Mouse (Mus musculus) heart, postnatal 0 days (tissue): ENCODE results near the gene Selenoo. TPM values are rescaled to one million over a fixed set of nuclear protein-coding genes. Genes with fewer than 3 reads are reported as not detected.
A peak's percentile ranks its signal among the peaks of the same experiment; 100 is the strongest.

Experiments
- ATAC-seq: fragments of 200-750 bp; cut with Nextera tagmentation; 2 replicates; pipeline ENCODE4 v1.8.0; 2017; ENCODE audit warnings: low read depth, moderate number of reproducible peaks, moderate library complexity; ENCODE audit not compliant: insufficient read depth
- DNase-seq: peaks from one replicate; pipeline ENCODE4 v3.0.0-alpha.2; 2016; ENCODE audit warnings: low spot score
- H3K27ac ChIP-seq: fragments of 300-500 bp; sonication (generic); 2 replicates; pipeline ENCODE4 v1.5.1; 2014; ENCODE audit warnings: low read depth, mild to moderate bottlenecking
- H3K27me3 ChIP-seq: fragments of 300-500 bp; sonication (generic); 2 replicates; pipeline ENCODE4 v1.6.1; 2014; ENCODE audit warnings: low read length, mixed read lengths; ENCODE audit not compliant: control insufficient read depth, insufficient read depth
- H3K36me3 ChIP-seq: fragments of 300-500 bp; sonication (generic); replicated peaks from 2 replicates; pipeline ENCODE4 v1.6.1; 2014; ENCODE audit warnings: low read length, mixed read lengths; ENCODE audit not compliant: control insufficient read depth, insufficient read depth
- H3K4me1 ChIP-seq: fragments of 300-500 bp; sonication (generic); 2 replicates; pipeline ENCODE4 v1.6.1; 2014; ENCODE audit warnings: antibody characterized with exemption; ENCODE audit not compliant: control insufficient read depth, insufficient read depth
- H3K4me2 ChIP-seq: fragments of 300-500 bp; sonication (generic); 2 replicates; pipeline ENCODE4 v1.6.1; 2014; ENCODE audit warnings: low read depth, mild to moderate bottlenecking, low read length, moderate library complexity
- H3K4me3 ChIP-seq: fragments of 300-500 bp; sonication (generic); 2 replicates; pipeline ENCODE4 v1.5.1; 2014; ENCODE audit warnings: low read depth, low read length
- H3K9ac ChIP-seq: fragments of 300-500 bp; sonication (generic); replicated peaks from 2 replicates; pipeline ENCODE4 v1.6.1; 2014; ENCODE audit warnings: low read depth, low read length, mixed read lengths
- H3K9me3 ChIP-seq: fragments of 300-500 bp; sonication (generic); replicated peaks from 2 replicates; pipeline ENCODE4 v1.6.1; 2016; ENCODE audit warnings: low read length; ENCODE audit not compliant: control insufficient read depth
- CTCF ChIP-seq: IDR thresholded peaks from 2 replicates; pipeline ENCODE4 v1.5.1; 2016; ENCODE audit warnings: antibody characterized with exemption, control low read depth, low read depth
- EP300 ChIP-seq: IDR thresholded peaks from 2 replicates; pipeline ENCODE4 v1.6.1; 2016; ENCODE audit warnings: antibody characterized with exemption, low read depth
- WGBS: fragments of 180-500 bp; shearing (Covaris S2); extraction: QIAGEN DNeasy Blood & Tissue Kit; methylation state at CpG from one replicate; pipeline ENCODE4 v1.1.7; 2014; 5-methylcytosine and 5-hydroxymethylcytosine counted together
- polyA plus RNA-seq: library from polyadenylated mRNA; unstranded; fragments of >200 nt; fragmentation: Nextera tagmentation; extraction: Ambion mirVana; gene quantifications from 2 replicates; pipeline ENCODE4 v1.2.1, GENCODE M21; 2015
- total RNA-seq: library from RNA; depleted of rRNA; stranded (reverse); fragments of >200 nt; gene quantifications from 2 replicates; pipeline ENCODE4 v1.2.3, GENCODE M21; 2014; ENCODE audit warnings: low replicate concordance

Selenoo gene
- total and polyA plus RNA-seq, 2 experiments from 2014 or later = 11.3 to 39.1 TPM

DNA sequence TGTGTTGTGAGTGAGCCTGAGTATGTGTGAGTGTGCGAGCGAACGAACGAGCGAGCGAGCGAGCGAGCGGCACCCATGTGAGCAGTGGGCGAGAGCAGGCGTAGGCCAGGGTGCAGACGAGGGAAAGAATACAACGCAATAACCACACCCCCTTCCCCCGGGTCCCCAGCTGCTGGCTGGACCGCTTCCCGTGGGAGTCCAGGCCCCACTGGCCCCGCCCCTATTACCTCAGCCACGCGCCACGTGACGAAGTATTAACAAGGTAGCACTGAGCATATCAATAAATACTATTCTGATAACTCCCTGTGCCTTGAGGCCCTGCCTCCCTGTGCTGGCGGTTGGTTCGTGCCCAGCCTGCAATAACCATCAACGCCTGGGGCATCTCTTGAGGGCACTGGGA lies 18.3 kb upstream of the Selenoo start:
- H3K4me1 ChIP-seq = peaks cover 23% of the 10 kb centered on the region
- peaks cover 26% of the 10 kb centered on the region for H3K27me3 ChIP-seq
- H3K4me3 ChIP-seq = no peak overlapping the region
- TF ChIP-seq EP300 (no peak), CTCF (no peak)
- no peaks in the 10 kb centered on the region for H3K9me3 ChIP-seq
- WGBS = 73% methylated on average over 24 of the region's 24 CpGs
- no peak overlapping the region for H3K27ac ChIP-seq
- H3K4me2 ChIP-seq = no peak overlapping the region
- H3K36me3 ChIP-seq = no peaks in the 10 kb centered on the region
- DNase-seq = no peak
- no peak for ATAC-seq
- H3K9ac ChIP-seq = no peak overlapping the region

DNA sequence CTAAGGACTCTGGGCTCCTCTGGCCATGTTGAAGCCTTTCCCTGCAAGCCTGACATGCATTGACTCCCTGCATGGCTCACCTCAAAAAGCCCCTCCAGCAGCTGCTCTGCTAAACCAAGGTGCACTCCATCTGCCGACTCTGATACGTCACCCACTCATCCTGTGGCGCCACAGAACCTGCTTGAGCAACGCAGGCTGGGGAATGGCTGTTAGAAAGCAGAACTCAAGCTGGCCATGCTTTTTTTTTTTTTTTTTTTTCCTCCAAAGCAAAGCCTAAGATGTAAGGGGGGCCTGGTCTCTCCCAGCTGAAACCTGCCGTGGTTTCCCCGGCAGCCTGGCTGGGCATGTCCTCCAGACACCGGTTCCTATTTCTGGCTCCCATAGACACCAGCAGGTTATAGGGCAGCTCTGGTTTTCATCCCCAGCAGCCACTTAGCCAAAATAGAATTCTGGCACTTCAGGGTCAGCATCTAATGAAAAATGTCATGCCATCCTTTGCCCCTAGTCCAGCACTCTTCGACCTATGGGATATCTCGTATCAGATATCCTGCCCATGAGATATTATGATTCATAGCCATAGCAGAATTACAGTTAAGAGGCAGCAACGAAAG lies 14.8 kb upstream of the Selenoo start:
- H3K4me1 ChIP-seq = peaks cover 48% of the 10 kb centered on the region
- H3K4me2 ChIP-seq = peak overlapping the region; percentile 96; the same call in 1 of the 2 replicates
- ATAC-seq = no peak
- no peaks in the 10 kb centered on the region for H3K36me3 ChIP-seq
- TF ChIP-seq CTCF (no peak), EP300 (peak; percentile 81; the same call in 1 of the 2 replicates)
- no peak overlapping the region for H3K9ac ChIP-seq
- 29% methylated on average over 10 of the region's 10 CpGs for WGBS
- peak; percentile 52 for DNase-seq
- no peaks in the 10 kb centered on the region for H3K9me3 ChIP-seq
- H3K4me3 ChIP-seq = peak overlapping the region; percentile 88; the same call in 1 of the 2 replicates
- no peaks in the 10 kb centered on the region for H3K27me3 ChIP-seq
- H3K27ac ChIP-seq = peak overlapping the region; percentile 96

DNA sequence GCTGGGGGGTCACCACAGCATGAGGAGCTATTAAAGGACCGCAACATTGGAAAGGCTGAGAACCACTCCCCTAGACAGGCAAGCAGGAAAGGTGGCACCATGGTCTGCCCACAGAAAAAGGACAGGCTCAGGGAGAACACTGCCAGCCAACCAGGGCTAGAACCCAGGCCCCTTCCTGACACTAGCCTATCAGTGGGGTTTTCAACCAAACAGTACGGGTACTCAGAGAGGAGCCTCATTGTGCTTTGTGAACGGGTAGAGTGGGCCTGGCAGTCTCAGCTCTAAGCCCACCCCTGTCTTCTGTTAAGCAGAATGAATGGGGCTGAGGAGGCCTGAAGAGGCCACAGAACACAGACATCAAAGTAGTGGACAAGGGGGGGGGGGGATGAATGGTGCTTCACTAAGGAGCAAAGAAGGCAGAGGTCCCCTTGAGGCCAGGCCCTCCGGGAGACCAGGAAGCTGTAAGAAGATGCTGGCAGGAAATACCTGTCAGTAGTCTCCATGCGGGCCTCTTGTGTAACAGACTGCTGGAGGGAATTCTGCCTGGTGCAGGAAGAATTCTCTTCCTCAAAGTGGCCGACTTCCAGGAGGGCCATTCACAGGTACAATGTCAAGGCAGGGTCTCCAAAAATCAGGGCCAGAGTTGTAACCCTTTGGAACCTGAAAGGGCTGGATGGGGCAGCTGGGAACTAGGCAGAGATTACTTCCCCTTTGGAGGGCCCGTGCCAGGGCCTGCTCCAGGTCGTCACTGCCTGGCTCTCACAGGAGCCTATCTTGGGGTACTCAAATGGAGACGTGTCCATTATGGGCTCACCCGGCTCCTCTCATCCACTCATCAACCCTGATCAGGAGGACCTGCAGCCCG lies 14.0 kb upstream of the Selenoo start, which contains the start of gene Trabd:
Trabd (plus strand) TSS at position 512 of the 865 bp plus-strand sequence.
- WGBS = 9% methylated on average over 11 of the region's 11 CpGs
- Histone ChIP-seq H3K9me3 (no peaks in the 10 kb centered on the region), H3K27me3 (no peaks in the 10 kb centered on the region), H3K36me3 (no peaks in the 10 kb centered on the region; the same call in 1 of the 2 replicates), H3K4me3 (peak within 1 kb of the TSS; percentile 88), H3K27ac (peak within 1 kb of the TSS; percentile 96), H3K4me2 (peak within 1 kb of the TSS; percentile 96), H3K4me1 (peaks cover 48% of the 10 kb centered on the region), H3K9ac (peak within 1 kb of the TSS; percentile 86)
- peak; percentile 7; the same call in 1 of the 2 replicates for ATAC-seq
- TF ChIP-seq EP300 = 0 out of 2 replicates have a peak, but pooled peaks have one; percentile 16
- no peak for TF ChIP-seq CTCF
- peak; percentile 26 for DNase-seq

DNA sequence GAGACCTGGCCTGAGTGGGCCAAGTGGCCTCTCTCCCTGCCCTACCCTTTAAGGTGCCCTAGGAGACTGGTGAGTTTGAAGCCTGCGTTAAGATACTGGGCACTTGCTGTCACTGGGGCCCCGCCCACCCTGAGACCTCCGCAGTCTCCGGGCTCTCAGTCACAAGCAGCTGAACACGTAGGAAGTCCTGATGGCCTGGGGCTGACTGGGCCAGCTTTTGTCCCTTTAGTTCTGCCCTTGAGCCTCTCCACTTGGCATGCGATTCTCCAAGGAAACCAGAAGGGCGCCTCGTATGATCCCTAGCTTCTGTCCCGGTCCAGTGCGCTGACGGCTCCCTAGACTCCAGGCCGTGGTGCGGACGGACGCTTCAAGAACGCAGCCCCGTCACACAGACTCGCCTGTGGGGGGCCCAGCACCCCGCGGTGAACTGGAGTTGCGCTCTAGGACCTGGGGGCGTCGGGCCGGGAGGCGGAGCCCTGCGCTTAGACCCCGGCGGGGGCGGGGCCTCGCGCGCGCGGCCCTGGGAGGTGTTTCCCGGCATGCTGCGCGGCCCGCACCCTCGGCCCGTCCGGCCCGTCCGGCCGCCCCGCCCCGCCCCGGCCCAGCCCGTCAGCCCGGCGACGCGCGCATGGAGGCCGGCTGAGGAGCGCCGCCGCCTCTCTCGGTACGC lies 13.3 kb upstream of the Selenoo start:
- Histone ChIP-seq H3K27ac (peak overlapping the region; percentile 96), H3K36me3 (no peaks in the 10 kb centered on the region; the same call in 1 of the 2 replicates), H3K9ac (peak overlapping the region; percentile 86), H3K9me3 (no peaks in the 10 kb centered on the region), H3K27me3 (no peaks in the 10 kb centered on the region), H3K4me2 (peak overlapping the region; percentile 96), H3K4me1 (peaks cover 48% of the 10 kb centered on the region), H3K4me3 (peak overlapping the region; percentile 88)
- WGBS = 1% methylated on average over 56 of the region's 59 CpGs
- TF ChIP-seq CTCF (no peak), EP300 (no peak)
- DNase-seq (peak; percentile 90), ATAC-seq (peak; percentile 92)

DNA sequence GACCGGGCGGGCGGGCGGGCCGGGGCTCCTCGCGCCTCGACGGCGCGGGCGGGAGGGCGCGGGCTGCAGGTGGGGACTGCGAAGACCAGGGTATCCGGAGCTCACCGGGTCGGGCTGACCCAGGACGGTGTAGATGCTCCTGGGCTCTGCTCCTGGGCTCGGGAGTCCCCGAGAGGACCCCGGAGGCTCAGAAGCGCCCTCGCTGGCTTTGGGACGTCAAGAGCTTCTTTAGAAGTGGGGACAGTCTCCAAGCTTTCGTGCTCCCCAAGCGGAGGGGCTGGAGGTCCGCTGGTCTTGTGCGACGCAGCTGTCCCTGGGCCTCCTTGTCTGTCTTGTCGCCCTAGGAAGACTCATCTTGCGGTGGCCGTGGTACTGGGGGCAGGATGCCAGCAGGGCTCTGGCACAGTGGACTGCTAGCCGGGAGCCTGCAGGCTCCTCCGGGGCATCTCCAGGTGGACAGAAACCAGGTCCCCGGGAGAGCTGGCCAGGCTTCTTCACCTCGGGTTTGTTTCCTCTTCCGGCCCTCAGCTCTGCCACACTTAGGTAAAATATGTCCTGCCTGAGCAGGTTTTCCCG lies 12.6 kb upstream of the Selenoo start:
- Histone ChIP-seq H3K27ac (peak overlapping the region; percentile 96), H3K4me2 (peak overlapping the region; percentile 96), H3K4me1 (peaks cover 48% of the 10 kb centered on the region), H3K9me3 (no peaks in the 10 kb centered on the region), H3K9ac (peak overlapping the region; percentile 86), H3K27me3 (no peaks in the 10 kb centered on the region), H3K36me3 (no peaks in the 10 kb centered on the region; the same call in 1 of the 2 replicates), H3K4me3 (peak overlapping the region; percentile 88)
- DNase-seq (peak; percentile 33), ATAC-seq (peak; percentile 2)
- TF ChIP-seq EP300 = no peak
- no peak for TF ChIP-seq CTCF
- WGBS = under 1% methylated on average over 35 of the region's 39 CpGs
